Mouse (Mus musculus) urinary bladder, adult 18-20 months (tissue): ENCODE data around the gene Hmgb3.
"Not testable (repeated sequence)": the region's sequence is repeated elsewhere in the genome, so short reads cannot be mapped to it uniquely, and the experiment has no call there.

Experiments used
- DNase-seq, 2 experiments: peaks; one replicate each; pipeline ENCODE4 v3.0.0; 2022; ENCODE audit warnings: low spot score in 2 of 2, mixed read lengths in 2 of 2

Hmgb3 gene

GRCm38 (mm10) chrX:71555415-71556114 is at the start of gene Hmgb3:
Gene Hmgb3, plus strand, starts transcription at chrX:71555918.
- peak; percentile 42 to 73 for DNase-seq

GRCm38 (mm10) chrX:71506591-71506990 is 49.1 kb upstream of the Hmgb3 start:
- DNase-seq: not testable (repeated sequence)

DNA sequence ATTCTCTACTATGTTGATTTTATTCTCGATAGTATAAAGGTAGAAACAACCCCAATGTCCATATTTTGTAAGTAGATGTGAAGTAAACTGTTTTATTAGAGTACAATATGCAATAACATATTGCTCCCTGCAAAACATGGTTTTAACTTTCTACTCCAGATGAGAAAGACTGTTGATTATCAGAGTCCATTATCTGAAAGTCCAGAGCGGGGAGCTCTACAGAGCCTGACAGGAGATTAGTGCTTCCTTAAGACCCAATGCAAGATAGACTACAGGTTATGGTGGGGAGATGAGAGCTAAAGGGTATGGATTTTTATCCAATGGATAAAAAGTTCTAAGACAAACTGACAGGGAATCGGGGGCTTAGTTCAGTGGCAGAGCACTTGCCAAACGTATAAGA is 36.5 kb upstream of the Hmgb3 start:
- DNase-seq: no peak

DNA sequence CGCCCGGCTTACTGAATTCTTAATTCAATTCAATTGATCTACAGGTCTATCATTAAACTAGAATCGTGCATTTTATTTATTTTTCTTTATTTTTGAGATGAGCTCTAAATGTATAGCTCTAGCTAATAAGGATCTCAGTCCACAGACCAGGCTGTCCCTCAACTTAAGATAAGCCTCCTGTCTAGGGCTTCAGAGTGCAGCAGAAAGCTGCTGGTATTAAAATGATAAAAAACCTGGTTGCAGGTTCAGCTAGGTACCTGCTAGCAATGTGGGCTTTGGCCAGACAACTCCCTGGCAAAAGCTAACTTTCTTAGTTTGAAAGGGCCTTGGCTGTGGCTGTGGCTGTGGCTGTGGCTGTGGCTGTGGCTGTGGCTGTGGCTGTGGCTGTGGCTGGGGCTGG is 32.8 kb upstream of the Hmgb3 start:
- DNase-seq: no peak

- no peak for DNase-seq
Observed at GRCm38 (mm10) chrX:71524310-71524709, 31.4 kb upstream of the Hmgb3 start.

DNA sequence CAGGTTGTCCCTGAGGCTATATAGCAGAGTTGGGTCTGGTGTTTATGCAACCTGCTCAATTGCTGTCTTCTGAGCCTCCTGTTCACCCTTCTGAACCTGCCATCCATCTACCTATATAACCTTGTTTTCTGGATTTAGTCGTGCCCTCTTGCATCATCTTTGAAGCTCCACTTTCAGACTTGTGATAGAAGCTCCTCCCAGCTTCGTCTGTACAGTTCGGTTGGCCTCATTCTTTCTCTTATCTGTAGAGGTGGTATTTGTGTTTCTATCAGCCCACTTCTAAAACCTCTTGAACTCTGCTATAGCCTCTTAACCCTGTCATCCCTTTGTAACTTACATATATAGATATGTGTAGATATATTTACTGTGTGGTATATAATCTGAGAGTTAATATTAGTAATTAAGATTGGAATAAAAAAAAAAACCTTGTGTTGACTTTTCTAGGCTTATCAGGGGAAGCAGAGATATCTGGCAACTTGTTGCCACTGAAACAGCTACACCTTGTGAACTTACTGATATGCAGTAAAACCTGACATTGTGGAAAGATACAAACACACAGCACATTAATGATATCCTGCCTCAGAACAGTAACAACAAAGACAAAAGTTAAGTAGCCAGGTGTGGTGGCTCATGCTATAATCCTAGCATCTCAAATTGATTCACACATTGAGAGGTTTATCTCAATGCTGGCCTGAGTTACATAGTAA is 30.0 kb upstream of the Hmgb3 start:
- no peak for DNase-seq

- no peak for DNase-seq
Observed at GRCm38 (mm10) chrX:71527461-71527860, 28.3 kb upstream of the Hmgb3 start.

- no peak for DNase-seq
Observed at GRCm38 (mm10) chrX:71528150-71528549, 27.6 kb upstream of the Hmgb3 start.

DNA sequence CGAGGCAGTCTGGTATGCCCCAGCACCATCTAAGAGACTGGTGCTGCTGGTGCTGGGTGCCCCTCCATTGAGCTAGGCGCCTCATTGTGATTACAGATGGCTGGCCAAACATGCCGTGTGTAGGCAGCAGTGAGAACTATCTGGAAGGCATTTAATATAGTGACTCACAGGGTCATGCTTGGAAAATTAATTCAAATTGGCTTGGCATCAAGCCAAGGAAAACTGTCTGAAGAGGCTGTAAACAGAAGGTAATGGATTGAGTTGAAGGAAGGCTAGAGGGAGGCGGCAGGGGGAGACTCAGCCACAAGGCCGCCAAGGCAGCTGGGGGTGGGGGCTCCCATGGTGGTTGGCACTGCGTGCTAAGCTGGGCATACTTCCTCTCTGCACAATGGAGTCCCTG is 27.1 kb upstream of the Hmgb3 start:
- DNase-seq: no peak

- DNase-seq: no peak
Observed at GRCm38 (mm10) chrX:71532635-71533034, 23.1 kb upstream of the Hmgb3 start.

DNA sequence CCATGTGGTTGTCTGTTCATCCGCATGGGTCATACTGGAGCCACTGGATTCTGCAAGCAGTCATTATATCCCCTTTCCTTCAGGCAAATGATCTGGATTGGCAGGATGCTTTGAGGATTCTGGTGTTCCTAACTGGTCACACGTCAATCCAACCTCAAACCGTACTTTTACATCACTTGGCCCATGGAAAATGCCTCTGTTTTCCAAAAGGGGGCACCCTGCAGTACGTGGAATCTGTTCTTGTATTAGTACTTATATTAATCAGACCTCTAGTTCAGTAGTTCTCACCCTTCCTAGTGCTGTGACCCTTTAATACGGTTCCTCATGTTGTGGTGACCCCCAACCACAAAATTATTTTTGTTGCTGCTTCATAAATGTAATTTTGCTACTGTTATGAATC is 21.6 kb upstream of the Hmgb3 start:
- no peak for DNase-seq

- DNase-seq: no peak
Observed at GRCm38 (mm10) chrX:71537791-71538190, 17.9 kb upstream of the Hmgb3 start.

DNA sequence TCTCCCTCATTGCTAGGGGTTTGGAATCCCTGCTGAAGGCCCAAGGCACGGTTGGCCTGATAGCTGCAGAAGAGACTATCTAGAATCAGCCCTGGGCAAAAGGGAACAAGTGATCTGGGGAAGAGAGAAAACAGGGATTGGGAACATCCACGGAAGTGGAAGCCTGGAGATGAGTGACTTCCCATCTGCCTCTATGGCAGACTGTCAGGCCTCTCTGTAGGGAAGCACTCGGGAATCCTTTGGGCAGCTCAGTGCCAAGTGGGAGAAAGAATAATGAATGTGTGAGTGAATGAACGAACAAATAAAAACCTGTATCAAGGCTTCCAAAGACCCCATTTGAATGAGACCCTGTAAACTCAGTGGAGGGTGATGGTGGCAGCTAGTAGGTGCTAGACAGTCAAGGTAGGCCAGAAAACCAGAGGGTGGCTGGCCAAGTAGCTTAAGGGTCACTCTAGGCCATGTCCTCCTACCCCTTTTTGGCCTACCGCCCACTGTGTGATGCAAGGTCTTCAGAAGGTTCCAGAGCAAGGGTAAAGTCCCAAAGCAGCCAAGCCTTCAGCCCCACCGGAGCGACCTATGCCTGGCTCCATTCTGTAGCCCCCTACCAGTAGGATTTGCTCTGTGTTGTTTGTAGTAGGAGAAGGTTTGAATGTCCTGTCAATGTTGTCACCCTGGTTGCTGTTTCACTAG is 14.8 kb upstream of the Hmgb3 start:
- DNase-seq: no peak

GRCm38 (mm10) chrX:71544731-71545130 is 11.0 kb upstream of the Hmgb3 start:
- no peak for DNase-seq

DNA sequence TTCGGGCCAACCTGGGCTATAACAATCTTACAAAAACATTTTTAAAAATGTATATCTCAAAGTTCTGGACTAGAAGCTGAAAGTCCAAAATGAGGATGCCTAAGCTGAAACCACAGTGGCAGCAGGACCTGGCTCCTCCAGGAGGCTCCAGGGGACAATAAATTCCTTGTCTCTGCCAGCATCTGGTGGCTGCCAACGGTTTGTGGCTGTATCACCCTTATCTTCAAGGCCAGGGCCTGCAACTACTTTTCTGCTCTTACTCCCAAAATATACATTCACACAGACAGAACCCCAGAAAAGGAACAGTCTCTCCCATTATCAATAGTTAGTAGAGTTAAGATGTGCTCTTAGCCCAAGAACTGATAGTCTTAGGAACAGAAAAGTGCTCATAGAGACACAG is 10.6 kb upstream of the Hmgb3 start:
- DNase-seq: no peak

GRCm38 (mm10) chrX:71556115-71556941 is 610 bp downstream of the Hmgb3 start:
- DNase-seq: peak in 1 of 2 experiments; percentile 16

DNA sequence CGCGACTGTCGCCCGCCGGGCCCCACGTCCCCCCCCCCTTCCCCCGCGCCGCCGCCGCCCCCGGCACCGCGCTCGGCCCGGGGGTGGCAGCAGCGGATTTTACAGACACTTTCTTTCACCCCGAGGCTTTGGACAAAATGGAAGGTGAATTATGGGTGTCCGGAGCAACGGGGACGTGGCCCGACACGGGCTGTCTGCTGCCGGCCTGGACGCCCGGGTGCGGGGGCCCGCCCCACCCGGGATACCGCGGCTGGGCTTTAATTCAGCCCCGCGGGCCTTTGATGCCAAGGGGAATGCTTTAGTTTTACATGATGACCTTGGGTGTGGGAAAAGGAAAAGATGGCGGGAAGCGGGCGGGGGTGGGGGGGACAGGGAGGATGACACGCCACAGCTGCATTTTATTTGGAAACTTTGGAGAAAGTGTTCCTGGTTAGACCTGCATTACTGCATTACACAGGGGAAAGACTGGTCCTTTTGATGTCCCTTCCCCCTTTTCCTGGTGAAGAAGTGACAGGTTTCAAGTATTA is 1.3 kb downstream of the Hmgb3 start:
- peak in 1 of 2 experiments; percentile 11 for DNase-seq

GRCm38 (mm10) chrX:71559336-71559735 is 3.6 kb downstream of the Hmgb3 start:
- no peak for DNase-seq

GRCm38 (mm10) chrX:71560796-71561195 is 5.1 kb downstream of the Hmgb3 start:
- DNase-seq: no peak

GRCm38 (mm10) chrX:71573132-71573900 is 17.6 kb downstream of the Hmgb3 start:
- no peak for DNase-seq

DNA sequence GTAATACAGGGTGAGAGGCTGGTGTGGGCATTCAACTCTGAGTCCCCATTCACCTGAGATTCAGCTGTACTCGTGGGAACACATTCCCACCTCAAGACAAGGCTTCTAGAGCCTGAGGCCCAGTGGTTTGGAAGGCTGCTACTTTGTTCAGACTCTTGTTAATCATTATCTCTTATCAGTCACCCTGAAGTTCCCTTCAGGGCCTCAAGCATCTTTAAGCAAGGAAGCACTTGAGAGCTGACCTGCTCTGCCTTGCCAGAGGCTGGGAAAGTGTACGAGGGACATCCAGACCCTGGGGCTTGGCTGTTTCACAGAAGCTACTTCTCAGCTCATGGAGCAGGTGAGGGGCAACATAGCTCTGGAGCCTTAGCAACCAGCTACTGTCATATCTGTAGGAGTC is 19.8 kb downstream of the Hmgb3 start:
- no peak for DNase-seq
